Mouse (Mus musculus) liver, adult 2 months (tissue): Measurements from ENCODE around the gene Sardh.

Experiments used
- CTCF ChIP-seq: fragments of 200-500 bp; IDR thresholded peaks from 2 replicates; pipeline ENCODE4 v1.5.1; 2011; ENCODE audit warnings: low read depth, low read length, control low read depth
- POLR2A ChIP-seq: fragments of 200-500 bp; IDR thresholded peaks from 2 replicates; pipeline ENCODE4 v1.6.1; 2011; ENCODE audit warnings: low read length, control low read depth; ENCODE audit not compliant: insufficient read depth; ENCODE audit errors: extremely low read depth

GRCm38 (mm10) chr2:27245947-27246346 lies 2.2 kb downstream of the Sardh start:
- TF ChIP-seq POLR2A, result no peak
- no peak for TF ChIP-seq CTCF
